Mouse (Mus musculus): ENCODE results near the gene Akr1c21. TPM values are rescaled to one million over a fixed set of nuclear protein-coding genes. Genes with fewer than 3 reads are reported as not detected.
A peak's percentile ranks its signal among the peaks of the same experiment; 100 is the strongest.

The Akr1c21 gene
- polyA plus RNA-seq, 1 experiment from 2014 or later, result not detected

DNA sequence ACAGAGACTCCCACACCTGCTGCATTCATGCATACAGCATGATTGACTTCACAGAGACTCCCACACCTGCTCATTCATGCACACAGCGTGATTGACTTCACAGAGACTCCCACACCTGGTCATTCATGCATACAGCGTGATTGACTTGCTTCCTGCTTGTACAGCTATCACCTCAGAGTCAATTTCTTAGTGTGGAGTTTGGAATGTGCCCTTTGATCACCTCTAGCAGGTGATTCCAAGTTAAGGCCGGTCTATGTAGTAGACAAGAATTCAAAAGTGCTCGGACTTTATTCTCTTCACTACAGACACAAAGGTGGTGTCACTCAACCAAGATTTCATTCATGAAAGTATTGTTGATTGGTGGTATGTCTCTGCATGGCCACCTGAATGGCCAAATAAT is 32.9 kb downstream of the Akr1c21 start:
- Histone ChIP-seq H3K27me3 (ENCODE audit: control insufficient read depth, insufficient read depth, low read length) (no peaks in the 10 kb centered on the region), H3K4me2 (replicated peaks; ENCODE audit: low read depth) (no peak overlapping the region), H3K36me3 (ENCODE audit: control insufficient read depth, insufficient read depth, low read length) (peaks cover 3% of the 10 kb centered on the region; the same call in 1 of the 2 replicates), H3K4me3 (ENCODE audit: low read depth, low read length) (no peak overlapping the region), H3K9me3 (ENCODE audit: control insufficient read depth, low read length) (no peaks in the 10 kb centered on the region), H3K27ac (replicated peaks) (no peak overlapping the region), H3K9ac (ENCODE audit: low read length) (no peak overlapping the region), H3K4me1 (replicated peaks; ENCODE audit: control insufficient read depth, insufficient read depth) (no peaks in the 10 kb centered on the region)
- DNase-seq (ENCODE audit: low spot score) (no peak), ATAC-seq (ENCODE audit: low FRiP score, low TSS enrichment) (no peak)
- TF ChIP-seq CTCF (IDR thresholded peaks at IDR 0.05; ENCODE audit: low read depth), result no peak
- WGBS, result 71% methylated on average over 4 of the region's 4 CpGs

- 15% methylated on average over 9 of the region's 9 CpGs for WGBS
- Histone ChIP-seq H3K27ac (replicated peaks) (peak overlapping the region; percentile 70), H3K27me3 (ENCODE audit: control insufficient read depth, insufficient read depth, low read length) (no peaks in the 10 kb centered on the region), H3K36me3 (ENCODE audit: control insufficient read depth, insufficient read depth, low read length) (peaks cover 3% of the 10 kb centered on the region; the same call in 1 of the 2 replicates), H3K9me3 (ENCODE audit: control insufficient read depth, low read length) (no peaks in the 10 kb centered on the region), H3K4me2 (replicated peaks; ENCODE audit: low read depth) (peak overlapping the region; percentile 69), H3K9ac (ENCODE audit: low read length) (peak overlapping the region; percentile 67), H3K4me3 (ENCODE audit: low read depth, low read length) (peak overlapping the region; percentile 58), H3K4me1 (replicated peaks; ENCODE audit: control insufficient read depth, insufficient read depth) (no peaks in the 10 kb centered on the region)
- ATAC-seq (ENCODE audit: low FRiP score, low TSS enrichment) (peak; percentile 25; the same call in 1 of the 2 replicates), DNase-seq (ENCODE audit: low spot score) (no peak)
- TF ChIP-seq EP300 (optimal IDR thresholded peaks at IDR 0.05), result no peak
- peak; percentile 31 for TF ChIP-seq CTCF (IDR thresholded peaks at IDR 0.05; ENCODE audit: low read depth)
These were observed 34.7 kb downstream of the Akr1c21 start for GRCm38 (mm10) chr13:4608530-4608929.

DNA sequence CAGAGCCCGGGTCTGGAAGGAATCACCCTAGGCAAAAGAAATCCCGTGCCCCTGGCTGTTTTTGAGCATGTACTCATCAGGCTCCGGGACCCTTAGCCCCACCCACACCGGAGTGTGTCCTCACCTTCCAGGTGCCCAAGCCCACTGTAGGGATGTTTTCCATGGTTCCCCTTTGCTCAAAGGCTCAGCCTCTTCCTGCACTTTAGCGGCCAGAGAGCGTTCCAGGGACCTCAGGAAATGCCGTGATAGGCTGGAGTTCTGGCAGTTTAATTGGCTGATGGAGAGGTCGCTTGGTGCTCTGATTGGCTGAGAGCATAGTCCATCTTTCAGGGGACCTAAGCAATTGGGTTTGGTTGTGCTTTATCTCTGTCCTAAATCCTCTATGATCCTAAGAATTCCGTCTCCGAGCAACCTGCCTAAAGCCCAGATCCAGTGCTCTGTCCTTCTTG is 35.1 kb downstream of the Akr1c21 start, which contains the start of gene Akr1e1:
Gene Akr1e1, minus strand, starts transcription at position 214 of the 449 bp plus-strand sequence.
- Histone ChIP-seq H3K9me3 (ENCODE audit: control insufficient read depth, low read length) (no peaks in the 10 kb centered on the region), H3K9ac (ENCODE audit: low read length) (peak within 1 kb of the TSS; percentile 67), H3K4me3 (ENCODE audit: low read depth, low read length) (peak within 1 kb of the TSS; percentile 58), H3K27me3 (ENCODE audit: control insufficient read depth, insufficient read depth, low read length) (no peaks in the 10 kb centered on the region), H3K4me2 (replicated peaks; ENCODE audit: low read depth) (peak within 1 kb of the TSS; percentile 69), H3K4me1 (replicated peaks; ENCODE audit: control insufficient read depth, insufficient read depth) (no peaks in the 10 kb centered on the region), H3K36me3 (ENCODE audit: control insufficient read depth, insufficient read depth, low read length) (no peaks in the 10 kb centered on the region), H3K27ac (replicated peaks) (peak within 1 kb of the TSS; percentile 70)
- peak; percentile 100 for ATAC-seq (ENCODE audit: low FRiP score, low TSS enrichment)
- peak; percentile 87 for DNase-seq (ENCODE audit: low spot score)
- peak; percentile 59 for TF ChIP-seq EP300 (optimal IDR thresholded peaks at IDR 0.05)
- TF ChIP-seq CTCF (IDR thresholded peaks at IDR 0.05; ENCODE audit: low read depth), result no peak
- WGBS, result 11% methylated on average over 10 of the region's 10 CpGs

GRCm38 (mm10) chr13:4610902-4611301 is 37.0 kb downstream of the Akr1c21 start:
- no peak for ATAC-seq (ENCODE audit: low FRiP score, low TSS enrichment)
- no peak overlapping the region for H3K27ac ChIP-seq (replicated peaks)
- no peak overlapping the region for H3K4me3 ChIP-seq (ENCODE audit: low read depth, low read length)
- H3K9me3 ChIP-seq (ENCODE audit: control insufficient read depth, low read length), result no peaks in the 10 kb centered on the region
- no peaks in the 10 kb centered on the region for H3K27me3 ChIP-seq (ENCODE audit: control insufficient read depth, insufficient read depth, low read length)
- no peak overlapping the region for H3K4me2 ChIP-seq (replicated peaks; ENCODE audit: low read depth)
- DNase-seq (ENCODE audit: low spot score), result no peak
- H3K4me1 ChIP-seq (replicated peaks; ENCODE audit: control insufficient read depth, insufficient read depth), result no peaks in the 10 kb centered on the region
- H3K9ac ChIP-seq (ENCODE audit: low read length), result no peak overlapping the region
- H3K36me3 ChIP-seq (ENCODE audit: control insufficient read depth, insufficient read depth, low read length), result no peaks in the 10 kb centered on the region
- TF ChIP-seq EP300 (optimal IDR thresholded peaks at IDR 0.05) (no peak), CTCF (IDR thresholded peaks at IDR 0.05; ENCODE audit: low read depth) (peak; percentile 66)

Other genes starting within 250 kb of the Akr1c21 start
- 0.08 TPM in 1 of 2 replicates, not detected in the other for gene Akr1c6, start 139.8 kb upstream of the Akr1c21 start, polyA plus RNA-seq (2015; fragmentation: Nextera tagmentation; extraction: Ambion mirVana)
- gene Akr1c20, start 50.7 kb upstream of the Akr1c21 start, polyA plus RNA-seq (2015; fragmentation: Nextera tagmentation; extraction: Ambion mirVana), result not detected in 2 replicates
- 26.8 and 28.3 TPM in 2 replicates for gene Akr1e1, start 35.1 kb downstream of the Akr1c21 start, polyA plus RNA-seq (2015; fragmentation: Nextera tagmentation; extraction: Ambion mirVana)